Comparison of ENCODE assay signal across 28 mouse cellular contexts in genomic region chr6:5134986-5135385, GRCm38 (mm10). TPM values are rescaled to one million over a fixed set of nuclear protein-coding genes. Genes with fewer than 3 reads are reported as not detected.
DNase-seq lines count a peak whose midpoint lies in the region; ATAC-seq and TF ChIP-seq lines count a peak whose summit lies in the region.
"Had no signal": no experiment of that assay in that cellular context is flagged by ENCODE, and none has a peak within 500 bp of the region (broad histone marks: within the 10 kb centered on the region; RNA-seq: fewer than 3 reads in every experiment).

No protein-coding gene starts in this region.

- DNase-seq in liver, result no peak
- DNase-seq in liver, postnatal 0 days, result no peak
- DNase-seq in ovary, postnatal 10 days (ENCODE audit: low spot score), result no peak
- DNase-seq: adrenal gland, adult 8-10 months; adrenal gland, postnatal 14 days; B cell, adult 2 months; cerebellum, adult 11 months; cerebellum, adult 18-20 months; cerebellum, adult 8-10 months; cerebellum, adult 9-11 months; cerebellum, postnatal 14 days; cerebellum, postnatal 36 days; embryo, embryonic 11 days had no signal

- no peak for TF ChIP-seq EP300 in liver, postnatal 0 days (IDR thresholded peaks at IDR 0.05; ENCODE audit: low read depth)

- no peaks in the 10 kb centered on the region for H3K9me3 ChIP-seq in liver, embryonic 12.5 days (replicated peaks)
- H3K9me3 ChIP-seq in liver, embryonic 15.5 days (replicated peaks), result no peaks in the 10 kb centered on the region
- no peaks in the 10 kb centered on the region for H3K9me3 ChIP-seq in liver, postnatal 0 days (ENCODE audit: low read length)
- H3K9me3 ChIP-seq: embryonic facial prominence, embryonic 13.5 days; embryonic facial prominence, embryonic 15.5 days; forebrain, embryonic 10.5 days; forebrain, embryonic 12.5 days; G1E had no signal

- peaks cover 10% of the 10 kb centered on the region for H3K36me3 ChIP-seq in liver, embryonic 12.5 days
- H3K36me3 ChIP-seq in liver, embryonic 15.5 days (replicated peaks), result no peaks in the 10 kb centered on the region
- H3K36me3 ChIP-seq in liver, postnatal 0 days (replicated peaks; ENCODE audit: insufficient read depth, low read length), result no peaks in the 10 kb centered on the region
- H3K36me3 ChIP-seq: embryonic facial prominence, embryonic 13.5 days; embryonic facial prominence, embryonic 15.5 days; G1E had no signal

- H3K4me2 ChIP-seq in liver, embryonic 12.5 days, result no peak overlapping the region
- no peak overlapping the region for H3K4me2 ChIP-seq in liver, embryonic 15.5 days
- H3K4me2 ChIP-seq in liver, postnatal 0 days (ENCODE audit: low read depth, low read length), result no peak overlapping the region
- H3K4me2 ChIP-seq: embryonic facial prominence, embryonic 13.5 days; embryonic facial prominence, embryonic 15.5 days; forebrain, embryonic 12.5 days had no signal

- H3K27ac ChIP-seq in liver, embryonic 12.5 days, result 0 out of 2 replicates have a peak overlapping the region, but pooled peaks have one; percentile 13
- 0 out of 2 replicates have a peak overlapping the region, but pooled peaks have one; percentile 16 for H3K27ac ChIP-seq in liver, embryonic 15.5 days (replicated peaks)
- H3K27ac ChIP-seq in liver, postnatal 0 days (ENCODE audit: low read depth), result peak overlapping the region; percentile 36; the same call in 1 of the 2 replicates
- H3K27ac ChIP-seq: embryonic facial prominence, embryonic 13.5 days; embryonic facial prominence, embryonic 15.5 days; forebrain, embryonic 10.5 days; forebrain, embryonic 12.5 days had no signal

- no peak for TF ChIP-seq CTCF in liver, postnatal 0 days (IDR thresholded peaks at IDR 0.05; ENCODE audit: low read depth)

- no peaks in the 10 kb centered on the region for H3K27me3 ChIP-seq in liver, embryonic 12.5 days (replicated peaks)
- no peaks in the 10 kb centered on the region for H3K27me3 ChIP-seq in liver, embryonic 15.5 days
- no peaks in the 10 kb centered on the region for H3K27me3 ChIP-seq in liver, postnatal 0 days (ENCODE audit: insufficient read depth, low read length)
- H3K27me3 ChIP-seq: CH12.LX; embryonic facial prominence, embryonic 13.5 days; embryonic facial prominence, embryonic 15.5 days; forebrain, embryonic 12.5 days; Patski had no signal

- H3K4me3 ChIP-seq in liver, embryonic 12.5 days, result no peak overlapping the region
- H3K4me3 ChIP-seq in liver, embryonic 15.5 days (replicated peaks), result no peak overlapping the region
- no peak overlapping the region for H3K4me3 ChIP-seq in liver, postnatal 0 days (ENCODE audit: low read depth, low read length)
- H3K4me3 ChIP-seq: embryonic facial prominence, embryonic 13.5 days; embryonic facial prominence, embryonic 15.5 days; erythroblast, embryonic 14.5 days; forebrain, embryonic 10.5 days; forebrain, embryonic 12.5 days had no signal

- H3K4me1 ChIP-seq in liver, embryonic 12.5 days, result 0 out of 2 replicates have a peak, but pooled peaks cover 6% of the 10 kb centered on the region
- H3K4me1 ChIP-seq in liver, embryonic 15.5 days (replicated peaks), result no peaks in the 10 kb centered on the region
- H3K4me1 ChIP-seq in liver, postnatal 0 days (ENCODE audit: insufficient read depth), result peaks cover 3% of the 10 kb centered on the region; the same call in 1 of the 2 replicates
- H3K4me1 ChIP-seq: embryonic facial prominence, embryonic 13.5 days; embryonic facial prominence, embryonic 15.5 days; forebrain, embryonic 10.5 days; forebrain, embryonic 12.5 days had no signal

- no peak overlapping the region for H3K9ac ChIP-seq in liver, embryonic 12.5 days
- no peak overlapping the region for H3K9ac ChIP-seq in liver, embryonic 15.5 days
- H3K9ac ChIP-seq in liver, postnatal 0 days (replicated peaks), result no peak overlapping the region
- H3K9ac ChIP-seq: embryonic facial prominence, embryonic 13.5 days; embryonic facial prominence, embryonic 15.5 days; forebrain, embryonic 12.5 days had no signal

- no peak for ATAC-seq in liver, embryonic 12.5 days
- no peak for ATAC-seq in liver, embryonic 15.5 days (ENCODE audit: insufficient read depth)
- peak; percentile 56; the same call in 1 of the 2 replicates for ATAC-seq in liver, postnatal 0 days
- ATAC-seq: activated CD4-positive, CD25-positive, alpha-beta regulatory T cell, adult 4 months; CD4-positive, CD25-positive, alpha-beta regulatory T cell, adult 4 months; forebrain, embryonic 14.5 days; forebrain, embryonic 16.5 days; Patski had no signal

- WGBS in liver, embryonic 12.5 days (ENCODE audit: insufficient replicate concordance), result 67% methylated on average over 6 of the region's 6 CpGs
- 61% methylated on average over 6 of the region's 6 CpGs for WGBS in liver, embryonic 15.5 days (ENCODE audit: insufficient replicate concordance)
- 70% methylated on average over 6 of the region's 6 CpGs for WGBS in liver, postnatal 0 days (ENCODE audit: insufficient replicate concordance)

RNA-seq across cellular contexts. Expression of gene Pon1, which starts 58.8 kb away (rescaled TPM):
- 0.66 and 0.98 TPM in 2 replicates for polyA plus RNA-seq in liver, embryonic 12.5 days (2016; fragmentation: Nextera tagmentation; extraction: Ambion mirVana)
- polyA plus RNA-seq in liver, embryonic 15.5 days (2015; fragmentation: Nextera tagmentation; extraction: Ambion mirVana), result 6.6 and 8.9 TPM in 2 replicates
- 503 and 548 TPM in 2 replicates for polyA plus RNA-seq in liver, postnatal 0 days (2015; fragmentation: Nextera tagmentation; extraction: Ambion mirVana)
- polyA plus RNA-seq: activated CD4-positive, CD25-positive, alpha-beta regulatory T cell, adult 4 months; CD4-positive, CD25-positive, alpha-beta regulatory T cell, adult 4 months; embryonic facial prominence, embryonic 11.5 days; erythroblast, embryonic 14.5 days; G1E; Patski had no signal

Comparison
In these comparisons a context has a peak if more than half of its experiments do, and no peak if none do; other contexts are left out.
1. RNA of gene Pon1, which starts 58.8 kb away (polyA plus RNA-seq): 503 to 548 TPM in liver, postnatal 0 days; 6.6 to 8.9 TPM in liver, embryonic 15.5 days and 0.66 to 0.98 TPM in liver, embryonic 12.5 days; every median in the first group is over 10 times any median in the second.
2. Peak in every context shown above with its lines, with median percentiles within 50 percentile points of each other: H3K27ac ChIP-seq.